Mouse (Mus musculus) testis, adult 2 months (tissue): ENCODE data around the gene Ppp2r5b. TPM values are rescaled to one million over a fixed set of nuclear protein-coding genes. Genes with fewer than 3 reads are reported as not detected.

Source experiments
- H3K27ac ChIP-seq: fragments of 200-500 bp; 2 replicates; pipeline ENCODE4 v1.5.1; 2012; ENCODE audit warnings: low read depth, low read length; ENCODE audit not compliant: control insufficient read depth, insufficient read depth
- H3K27me3 ChIP-seq: fragments of 200-500 bp; 2 replicates; pipeline ENCODE4 v1.6.1; 2012; ENCODE audit warnings: mild to moderate bottlenecking, low read length, moderate library complexity; ENCODE audit not compliant: control insufficient read depth, insufficient read depth
- H3K36me3 ChIP-seq: fragments of 200-500 bp; 2 replicates; pipeline ENCODE4 v1.6.1; 2012; ENCODE audit warnings: mild to moderate bottlenecking, low read length; ENCODE audit not compliant: control insufficient read depth, insufficient read depth
- H3K4me1 ChIP-seq: fragments of 200-500 bp; 2 replicates; pipeline ENCODE4 v1.6.1; 2012; ENCODE audit warnings: low read length; ENCODE audit not compliant: control insufficient read depth, insufficient read depth
- H3K4me3 ChIP-seq: fragments of 200-500 bp; 2 replicates; pipeline ENCODE4 v1.5.1; 2012; ENCODE audit warnings: low read depth, mild to moderate bottlenecking, low read length, moderate library complexity, mixed read lengths; ENCODE audit not compliant: control insufficient read depth
- CTCF ChIP-seq: fragments of 200-500 bp; IDR thresholded peaks from 2 replicates; pipeline ENCODE4 v1.5.1; 2012; ENCODE audit warnings: low read depth, mild to moderate bottlenecking, inconsistent platforms, low read length, moderate library complexity; ENCODE audit not compliant: control insufficient read depth, insufficient read depth, insufficient replicate concordance
- POLR2A ChIP-seq: fragments of 200-500 bp; IDR thresholded peaks from 2 replicates; pipeline ENCODE4 v1.6.1; 2012; ENCODE audit warnings: low read depth, mild to moderate bottlenecking, inconsistent platforms, low read length, moderate library complexity; ENCODE audit not compliant: control insufficient read depth
- polyA plus RNA-seq: library from polyadenylated mRNA; depleted of rRNA; stranded (reverse); fragments of >200 nt; gene quantifications from 2 replicates; pipeline ENCODE4 v1.2.3, GENCODE M21; 2012

The Ppp2r5b gene
- polyA plus RNA-seq, 1 experiment, result 4.6 TPM

GRCm38 (mm10) chr19:6267306-6268169 is 31.9 kb upstream of the Ppp2r5b start:
- Histone ChIP-seq H3K4me3 (no peak overlapping the region), H3K27ac (no peak overlapping the region), H3K27me3 (no peaks in the 10 kb centered on the region), H3K4me1 (no peaks in the 10 kb centered on the region), H3K36me3 (no peaks in the 10 kb centered on the region)
- no peak for TF ChIP-seq POLR2A
- no peak for TF ChIP-seq CTCF

GRCm38 (mm10) chr19:6265727-6266182 is 30.1 kb upstream of the Ppp2r5b start:
- H3K4me1 ChIP-seq, result no peaks in the 10 kb centered on the region
- H3K4me3 ChIP-seq, result no peak overlapping the region
- no peaks in the 10 kb centered on the region for H3K27me3 ChIP-seq
- no peaks in the 10 kb centered on the region; the same call in 1 of the 2 replicates for H3K36me3 ChIP-seq
- no peak overlapping the region for H3K27ac ChIP-seq
- TF ChIP-seq POLR2A (no peak), CTCF (no peak)

- TF ChIP-seq POLR2A (no peak), CTCF (no peak)
- no peaks in the 10 kb centered on the region for H3K27me3 ChIP-seq
- no peaks in the 10 kb centered on the region for H3K4me1 ChIP-seq
- H3K36me3 ChIP-seq, result no peaks in the 10 kb centered on the region; the same call in 1 of the 2 replicates
- no peak overlapping the region for H3K27ac ChIP-seq
- H3K4me3 ChIP-seq, result no peak overlapping the region
Observed at GRCm38 (mm10) chr19:6264945-6265344, 29.3 kb upstream of the Ppp2r5b start.

GRCm38 (mm10) chr19:6264200-6264599 is 28.5 kb upstream of the Ppp2r5b start:
- no peaks in the 10 kb centered on the region; the same call in 1 of the 2 replicates for H3K36me3 ChIP-seq
- no peak overlapping the region for H3K27ac ChIP-seq
- no peaks in the 10 kb centered on the region for H3K4me1 ChIP-seq
- H3K27me3 ChIP-seq, result no peaks in the 10 kb centered on the region
- no peak overlapping the region for H3K4me3 ChIP-seq
- no peak for TF ChIP-seq POLR2A
- no peak for TF ChIP-seq CTCF

- Histone ChIP-seq H3K4me3 (no peak overlapping the region), H3K36me3 (no peaks in the 10 kb centered on the region; the same call in 1 of the 2 replicates), H3K27me3 (no peaks in the 10 kb centered on the region), H3K27ac (no peak overlapping the region), H3K4me1 (no peaks in the 10 kb centered on the region)
- no peak for TF ChIP-seq POLR2A
- TF ChIP-seq CTCF, result no peak
Observed at GRCm38 (mm10) chr19:6262839-6263433, 27.3 kb upstream of the Ppp2r5b start.

- Histone ChIP-seq H3K27ac (no peak overlapping the region), H3K27me3 (no peaks in the 10 kb centered on the region), H3K4me1 (no peaks in the 10 kb centered on the region), H3K36me3 (no peaks in the 10 kb centered on the region; the same call in 1 of the 2 replicates), H3K4me3 (no peak overlapping the region)
- TF ChIP-seq CTCF (peak; percentile 99), POLR2A (no peak)
Observed at GRCm38 (mm10) chr19:6262222-6262621, 26.6 kb upstream of the Ppp2r5b start.

GRCm38 (mm10) chr19:6261379-6261778 is 25.7 kb upstream of the Ppp2r5b start:
- no peak for TF ChIP-seq POLR2A
- no peak for TF ChIP-seq CTCF
- Histone ChIP-seq H3K27me3 (no peaks in the 10 kb centered on the region), H3K27ac (no peak overlapping the region), H3K4me3 (no peak overlapping the region), H3K36me3 (peaks cover 2% of the 10 kb centered on the region; the same call in 1 of the 2 replicates), H3K4me1 (no peaks in the 10 kb centered on the region)
